Mouse (Mus musculus) adrenal gland, postnatal 4 days (tissue): Measurements from ENCODE around the gene Syt1. TPM values are rescaled to one million over a fixed set of nuclear protein-coding genes. Genes with fewer than 3 reads are reported as not detected.

Experiments used
- DNase-seq, 2 experiments: peaks; one replicate each; pipeline ENCODE4 v3.0.0; 2021 to 2022; ENCODE audit warnings: low spot score in 2 of 2, mixed read lengths in 2 of 2
- total RNA-seq, 2 experiments: library from RNA; stranded (reverse); gene quantifications; 2 replicates each; pipeline ENCODE4 v1.2.3; 2021

Syt1 gene
- total RNA-seq, 2 experiments from 2014 or later, result 24.9 to 30.7 TPM

- DNase-seq, result no peak
These were observed 557.2 kb downstream of the Syt1 start for GRCm38 (mm10) chr10:108453561-108453960.

DNA sequence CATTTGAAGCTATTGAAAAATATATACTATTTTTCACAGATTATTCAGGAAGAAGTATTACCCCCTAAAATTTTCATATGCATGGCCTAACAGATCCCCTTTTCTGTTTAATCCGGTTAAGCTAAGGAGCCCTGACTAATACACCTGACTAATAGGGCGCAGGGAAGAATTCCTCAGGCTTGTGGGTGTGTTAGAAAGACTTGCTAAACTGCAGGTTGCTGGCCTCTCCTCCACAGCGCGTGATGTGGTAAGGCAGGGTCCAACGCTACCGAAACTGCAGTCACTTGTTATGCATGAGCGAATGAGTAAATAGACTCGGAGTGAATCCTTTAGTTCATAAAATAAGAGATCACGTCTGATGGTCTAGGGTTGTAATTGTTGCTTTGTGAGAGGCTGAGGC, 558.4 kb downstream of the Syt1 start:
- no peak for DNase-seq

- DNase-seq, result no peak
These were observed 559.3 kb downstream of the Syt1 start for GRCm38 (mm10) chr10:108451516-108451915.

- DNase-seq, result no peak
These were observed 560.4 kb downstream of the Syt1 start for GRCm38 (mm10) chr10:108450401-108450800.

- DNase-seq, result no peak
These were observed 562.4 kb downstream of the Syt1 start for GRCm38 (mm10) chr10:108448421-108448820.
